Mouse (Mus musculus) heart, embryonic 13.5 days (tissue): ENCODE measurements around the gene Herpud1. TPM values are rescaled to one million over a fixed set of nuclear protein-coding genes. Genes with fewer than 3 reads are reported as not detected.

Source experiments
- ATAC-seq: fragments of 200-750 bp; cut with Nextera tagmentation; 2 replicates; pipeline ENCODE4 v1.8.0; 2017; ENCODE audit warnings: moderate TSS enrichment; ENCODE audit not compliant: insufficient number of reproducible peaks, low FRiP score, low TSS enrichment; ENCODE audit errors: extremely low read depth
- H3K27ac ChIP-seq: fragments of 300-500 bp; sonication (generic); replicated peaks from 2 replicates; pipeline ENCODE4 v1.5.1; 2015; ENCODE audit warnings: moderate library complexity, mild to moderate bottlenecking, inconsistent platforms
- H3K27me3 ChIP-seq: fragments of 300-500 bp; sonication (generic); replicated peaks from 2 replicates; pipeline ENCODE4 v1.6.1; 2015; ENCODE audit warnings: mild to moderate bottlenecking, inconsistent platforms
- H3K36me3 ChIP-seq: fragments of 300-500 bp; sonication (generic); 2 replicates; pipeline ENCODE4 v1.6.1; 2015; ENCODE audit warnings: mild to moderate bottlenecking, inconsistent platforms
- H3K4me1 ChIP-seq: fragments of 300-500 bp; sonication (generic); 2 replicates; pipeline ENCODE4 v1.6.1; 2015; ENCODE audit warnings: inconsistent platforms
- H3K4me2 ChIP-seq: fragments of 300-500 bp; sonication (generic); 2 replicates; pipeline ENCODE4 v1.6.1; 2015; ENCODE audit warnings: inconsistent platforms, mild to moderate bottlenecking, moderate library complexity
- H3K4me3 ChIP-seq: fragments of 300-500 bp; sonication (generic); 2 replicates; pipeline ENCODE4 v1.5.1; 2015; ENCODE audit warnings: moderate library complexity, mild to moderate bottlenecking, inconsistent platforms
- H3K9ac ChIP-seq: fragments of 300-500 bp; sonication (generic); 2 replicates; pipeline ENCODE4 v1.6.1; 2015; ENCODE audit warnings: inconsistent platforms, mild to moderate bottlenecking, moderate library complexity
- H3K9me3 ChIP-seq: fragments of 300-500 bp; sonication (generic); 2 replicates; pipeline ENCODE4 v1.6.1; 2016; ENCODE audit warnings: inconsistent platforms
- WGBS: fragments of 180-500 bp; shearing (Covaris S2); methylation state at CpG from one replicate; pipeline ENCODE4 v1.1.7; 2015; ENCODE audit warnings: mixed read lengths; 5-methylcytosine and 5-hydroxymethylcytosine counted together
- polyA plus RNA-seq: library from polyadenylated mRNA; unstranded; fragments of >200 nt; fragmentation: Nextera tagmentation; extraction: Ambion mirVana; gene quantifications from 2 replicates; pipeline ENCODE4 v1.2.1, GENCODE M21; 2015

Herpud1 gene
- polyA plus RNA-seq, 1 experiment from 2014 or later: 80.6 TPM

DNA sequence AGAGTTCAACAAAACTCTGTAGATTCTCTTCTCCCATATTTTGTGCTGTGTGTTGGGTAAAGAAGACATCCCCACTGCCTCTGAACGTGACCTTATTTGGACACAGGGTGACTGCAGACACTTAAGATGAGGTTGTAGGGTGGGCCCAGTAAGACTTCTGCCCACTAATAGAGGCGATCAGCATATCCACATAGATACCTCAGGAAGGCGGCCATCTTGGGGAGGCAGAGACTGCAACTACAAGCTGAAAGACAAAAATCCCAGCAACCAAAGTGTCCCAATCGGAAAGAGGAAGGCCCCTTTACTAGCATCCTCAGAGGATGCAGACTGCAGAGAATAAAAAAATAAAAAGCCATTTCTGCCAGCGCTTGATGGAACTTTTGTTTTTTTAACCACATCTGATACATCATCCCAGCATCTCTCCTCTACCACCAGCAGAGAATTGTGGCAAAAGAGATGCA is 49.9 kb downstream of the Herpud1 start:
- no peak overlapping the region for H3K4me3 ChIP-seq
- no peak overlapping the region for H3K9ac ChIP-seq
- no peak overlapping the region for H3K4me2 ChIP-seq
- H3K27ac ChIP-seq: no peak overlapping the region
- peaks cover 6% of the 10 kb centered on the region; the same call in 1 of the 2 replicates for H3K4me1 ChIP-seq
- peaks cover 46% of the 10 kb centered on the region for H3K27me3 ChIP-seq
- 68% methylated on average over 5 of the region's 5 CpGs for WGBS
- ATAC-seq: no peak
- H3K36me3 ChIP-seq: no peaks in the 10 kb centered on the region
- H3K9me3 ChIP-seq: no peaks in the 10 kb centered on the region

DNA sequence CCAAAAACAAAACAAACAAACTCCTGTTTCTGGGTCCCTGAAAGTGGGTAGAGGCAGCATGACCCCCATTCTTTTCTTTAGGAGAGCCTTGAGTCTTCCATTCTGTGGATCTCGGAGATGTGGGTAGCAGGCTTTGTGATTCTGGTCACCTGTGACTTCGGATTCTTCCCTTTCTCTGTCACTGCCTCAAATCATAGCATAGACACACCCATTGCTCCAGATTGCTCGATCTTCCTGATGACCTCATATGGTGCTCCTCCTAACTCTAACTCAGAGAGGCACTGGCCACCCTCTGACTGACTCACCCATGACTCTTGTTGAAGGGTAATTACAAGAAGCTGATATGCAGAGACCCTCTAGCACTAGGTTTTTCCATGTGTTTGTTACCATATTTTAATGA is 50.7 kb downstream of the Herpud1 start:
- 65% methylated on average over 3 of the region's 3 CpGs for whole genome bisulfite sequencing
- no peak for ATAC-seq
- Histone ChIP-seq H3K4me2 (no peak overlapping the region), H3K9ac (no peak overlapping the region), H3K9me3 (no peaks in the 10 kb centered on the region), H3K36me3 (no peaks in the 10 kb centered on the region), H3K27ac (no peak overlapping the region), H3K4me1 (peaks cover 6% of the 10 kb centered on the region; the same call in 1 of the 2 replicates), H3K27me3 (peaks cover 39% of the 10 kb centered on the region), H3K4me3 (no peak overlapping the region)

DNA sequence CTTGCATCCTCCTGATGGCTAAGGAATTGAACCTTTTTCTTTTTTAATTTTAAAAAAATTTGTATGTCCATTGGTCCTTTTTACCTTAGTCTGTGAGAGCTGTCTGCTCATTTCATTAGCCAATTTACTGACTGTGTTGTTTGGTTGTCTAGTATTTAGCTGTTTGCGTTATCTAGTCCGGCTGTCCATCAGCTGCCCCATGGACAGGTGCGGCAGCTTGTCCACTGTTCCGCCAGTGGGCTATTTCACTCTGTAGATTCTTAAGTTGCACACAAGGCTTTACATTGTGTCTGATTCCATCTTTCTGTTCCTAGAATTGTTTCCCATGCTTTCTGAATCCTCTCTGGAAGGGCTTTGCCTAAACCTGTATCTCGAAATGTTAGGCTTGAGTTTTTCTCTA is 52.4 kb downstream of the Herpud1 start:
- H3K4me3 ChIP-seq: no peak overlapping the region
- peaks cover 22% of the 10 kb centered on the region for H3K27me3 ChIP-seq
- H3K9ac ChIP-seq: no peak overlapping the region
- H3K27ac ChIP-seq: no peak overlapping the region
- no peaks in the 10 kb centered on the region for H3K36me3 ChIP-seq
- peaks cover 5% of the 10 kb centered on the region; the same call in 1 of the 2 replicates for H3K4me1 ChIP-seq
- 87% methylated on average over 5 of the region's 5 CpGs for WGBS
- H3K9me3 ChIP-seq: no peaks in the 10 kb centered on the region
- ATAC-seq: no peak
- no peak overlapping the region for H3K4me2 ChIP-seq

DNA sequence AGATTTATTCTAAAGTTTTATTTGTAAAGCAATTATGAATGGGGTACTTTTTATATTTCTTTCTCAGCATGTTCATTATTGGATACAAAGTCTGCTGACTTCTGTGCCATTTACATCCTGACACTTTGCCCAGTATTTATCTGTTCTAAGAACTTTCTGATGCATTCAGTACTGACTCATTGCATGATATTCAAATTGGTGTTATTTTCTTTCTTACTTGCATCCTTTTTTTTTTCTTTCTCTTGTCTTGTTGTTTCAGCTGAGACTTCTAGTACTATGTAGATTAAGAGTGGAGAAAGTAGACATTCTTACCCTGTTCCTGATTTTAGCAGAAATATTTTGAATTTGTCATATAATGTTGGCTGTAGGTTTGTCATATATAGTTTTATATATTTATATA is 53.5 kb downstream of the Herpud1 start:
- Histone ChIP-seq H3K27ac (no peak overlapping the region), H3K4me1 (no peaks in the 10 kb centered on the region), H3K27me3 (peaks cover 16% of the 10 kb centered on the region), H3K9me3 (no peaks in the 10 kb centered on the region), H3K36me3 (no peaks in the 10 kb centered on the region), H3K4me2 (no peak overlapping the region), H3K4me3 (no peak overlapping the region), H3K9ac (no peak overlapping the region)
- no peak for ATAC-seq

DNA sequence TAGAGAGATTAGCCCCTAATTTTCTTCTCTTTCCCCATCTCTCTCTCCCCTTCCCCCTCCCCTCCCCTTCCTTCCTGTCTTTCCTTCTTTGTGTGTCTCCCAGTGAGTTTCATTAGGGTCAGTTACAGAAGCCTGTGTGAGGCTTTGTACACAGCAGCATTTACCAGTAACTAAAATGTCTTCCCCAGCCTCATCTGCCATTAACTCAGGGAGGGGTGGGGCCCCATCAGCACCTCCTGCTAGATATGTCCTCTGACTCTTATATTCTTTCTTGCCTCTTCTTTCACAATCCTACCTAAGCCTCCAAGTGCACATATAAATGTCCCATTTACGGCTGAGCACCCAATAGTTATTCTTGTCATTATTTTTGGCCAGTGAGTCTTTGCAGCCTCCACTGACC is 54.2 kb downstream of the Herpud1 start:
- Histone ChIP-seq H3K4me2 (no peak overlapping the region), H3K9me3 (no peaks in the 10 kb centered on the region), H3K4me1 (no peaks in the 10 kb centered on the region), H3K4me3 (no peak overlapping the region), H3K27ac (no peak overlapping the region), H3K36me3 (no peaks in the 10 kb centered on the region), H3K9ac (no peak overlapping the region), H3K27me3 (peaks cover 9% of the 10 kb centered on the region)
- no peak for ATAC-seq
- WGBS: 76% methylated on average over 1 of the region's 1 CpGs

DNA sequence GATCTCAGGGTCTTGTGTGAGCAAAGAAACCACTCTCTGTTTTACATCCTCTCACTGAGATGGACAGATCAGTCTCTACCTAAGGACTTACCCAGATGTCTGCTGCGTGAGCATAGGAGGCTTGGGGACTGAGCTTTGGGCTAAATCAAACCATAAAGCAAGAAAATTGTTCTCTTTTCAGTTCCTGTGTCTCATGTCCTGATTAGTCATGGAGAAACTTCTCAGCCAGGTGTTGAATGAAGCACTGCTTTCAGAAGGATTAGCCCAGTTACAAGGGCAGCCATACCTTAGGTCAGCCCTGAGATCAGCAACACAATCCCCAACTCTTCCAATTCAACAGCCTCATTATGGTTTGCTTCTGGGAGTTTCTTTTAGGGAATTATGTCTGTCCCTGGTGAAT is 55.4 kb downstream of the Herpud1 start:
- Histone ChIP-seq H3K27me3 (0 out of 2 replicates have a peak, but pooled peaks cover 5% of the 10 kb centered on the region), H3K4me3 (no peak overlapping the region), H3K36me3 (no peaks in the 10 kb centered on the region), H3K4me2 (no peak overlapping the region), H3K9ac (no peak overlapping the region), H3K4me1 (no peaks in the 10 kb centered on the region), H3K27ac (no peak overlapping the region), H3K9me3 (no peaks in the 10 kb centered on the region)
- 73% methylated on average over 1 of the region's 1 CpGs for whole genome bisulfite sequencing
- ATAC-seq: no peak

DNA sequence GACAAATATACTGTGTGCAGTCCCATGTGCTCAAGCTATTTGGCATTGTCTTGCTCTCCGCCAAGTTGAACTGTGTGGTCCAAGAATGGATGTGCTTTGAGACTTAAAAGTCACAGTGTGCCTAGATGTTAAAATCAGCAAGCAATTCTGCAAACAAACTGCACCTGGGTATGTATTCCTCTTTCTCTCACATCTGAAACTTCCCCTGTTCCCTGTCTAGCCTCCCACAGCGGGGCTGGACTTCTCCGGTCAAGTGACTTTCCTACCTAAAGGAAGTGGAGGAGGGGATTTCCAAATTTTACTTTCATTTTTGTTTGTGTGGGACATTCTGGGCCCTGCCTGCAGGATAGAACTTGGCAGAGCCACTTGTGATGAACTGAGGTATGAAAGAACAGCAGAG is 56.9 kb downstream of the Herpud1 start:
- Histone ChIP-seq H3K4me3 (no peak overlapping the region), H3K36me3 (no peaks in the 10 kb centered on the region), H3K4me2 (no peak overlapping the region), H3K9ac (no peak overlapping the region), H3K4me1 (no peaks in the 10 kb centered on the region), H3K27me3 (0 out of 2 replicates have a peak, but pooled peaks cover 5% of the 10 kb centered on the region), H3K27ac (no peak overlapping the region), H3K9me3 (no peaks in the 10 kb centered on the region)
- 74% methylated on average over 3 of the region's 3 CpGs for WGBS
- no peak for ATAC-seq

DNA sequence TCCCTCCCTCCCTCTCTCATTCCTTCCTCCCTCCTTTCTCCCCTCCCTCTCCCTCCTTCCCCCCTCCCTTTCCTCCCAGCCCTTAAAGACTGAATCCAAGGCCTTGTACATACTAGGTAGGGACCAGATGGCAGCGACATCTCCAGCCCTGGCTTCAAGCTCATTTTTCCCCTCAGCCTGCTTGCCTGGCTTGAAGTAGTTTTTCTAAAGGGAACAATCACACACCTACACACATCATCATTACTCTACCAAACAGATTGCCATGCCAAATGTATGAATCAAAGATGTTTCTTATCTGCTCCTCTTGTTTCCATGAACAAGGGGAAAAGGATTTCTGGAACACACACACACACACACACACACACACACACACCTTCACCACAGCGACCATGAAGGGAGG is 58.2 kb downstream of the Herpud1 start:
- ATAC-seq: no peak
- Histone ChIP-seq H3K4me2 (no peak overlapping the region), H3K4me1 (no peaks in the 10 kb centered on the region), H3K27me3 (0 out of 2 replicates have a peak, but pooled peaks cover 5% of the 10 kb centered on the region), H3K4me3 (no peak overlapping the region), H3K9ac (no peak overlapping the region), H3K27ac (no peak overlapping the region), H3K9me3 (no peaks in the 10 kb centered on the region), H3K36me3 (no peaks in the 10 kb centered on the region)
- WGBS: 46% methylated on average over 2 of the region's 2 CpGs

Other genes with a start within 250 kb of the Herpud1 start
- not detected in 2 replicates for gene Mt4, start 249.2 kb upstream of the Herpud1 start, polyA plus RNA-seq
- 36.5 and 47.5 TPM in 2 replicates for gene Mt3, start 233.8 kb upstream of the Herpud1 start, polyA plus RNA-seq
- 27.9 and 61.6 TPM in 2 replicates for gene Mt2, start 213.8 kb upstream of the Herpud1 start, polyA plus RNA-seq
- 230 and 374 TPM in 2 replicates for gene Mt1, start 207.4 kb upstream of the Herpud1 start, polyA plus RNA-seq
- gene Nup93, start 171.9 kb upstream of the Herpud1 start, polyA plus RNA-seq: 58.0 and 65.9 TPM in 2 replicates
- gene Slc12a3, start 57.2 kb upstream of the Herpud1 start, polyA plus RNA-seq: not detected in 2 replicates
- 0.25 and 0.27 TPM in 2 replicates for gene Nlrc5, start 47.9 kb downstream of the Herpud1 start, polyA plus RNA-seq
- 5.2 and 6.1 TPM in 2 replicates for gene Cpne2, start 146.6 kb downstream of the Herpud1 start, polyA plus RNA-seq
- gene Rspry1, start 215.5 kb downstream of the Herpud1 start, polyA plus RNA-seq: 21.6 and 22.9 TPM in 2 replicates
- 32.4 and 33.1 TPM in 2 replicates for gene Fam192a, start 215.6 kb downstream of the Herpud1 start, polyA plus RNA-seq